Mouse (Mus musculus): Measurements from ENCODE around the gene Clca3b.
"Not testable (repeated sequence)": the region's sequence is repeated elsewhere in the genome, so short reads cannot be mapped to it uniquely, and the experiment has no call there.

The Clca3b gene

DNA sequence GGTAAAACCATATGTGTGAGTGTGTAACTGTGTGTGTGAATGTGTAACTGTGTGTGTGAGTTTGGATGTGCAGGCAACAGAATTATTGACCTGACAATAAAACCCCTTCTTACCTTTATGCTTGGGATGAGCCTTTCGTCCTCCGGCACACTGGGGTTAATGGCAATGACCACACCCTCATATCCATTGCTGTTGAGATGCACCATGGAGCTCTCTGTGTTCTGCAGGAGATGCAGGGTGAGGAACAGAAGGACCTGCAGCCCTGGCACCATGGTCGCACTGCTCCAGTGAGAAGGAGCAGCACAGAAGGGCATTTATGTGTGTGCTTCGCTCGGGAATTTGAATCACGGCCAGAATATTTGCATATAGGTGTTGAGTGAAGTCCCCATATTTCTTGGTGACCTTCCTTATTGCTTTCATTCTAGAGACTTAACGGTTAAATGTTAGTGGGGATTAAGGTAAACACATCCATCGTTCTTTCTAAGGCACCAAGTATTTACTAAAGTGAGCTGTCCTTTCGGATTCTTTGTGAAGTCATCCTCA is at the start of gene Clca3b:
TSS of gene Clca3b (minus strand) at position 344 of the 543 bp plus-strand sequence.
- DNase-seq (ENCODE audit: low read depth, low spot score) = not testable (repeated sequence)

DNA sequence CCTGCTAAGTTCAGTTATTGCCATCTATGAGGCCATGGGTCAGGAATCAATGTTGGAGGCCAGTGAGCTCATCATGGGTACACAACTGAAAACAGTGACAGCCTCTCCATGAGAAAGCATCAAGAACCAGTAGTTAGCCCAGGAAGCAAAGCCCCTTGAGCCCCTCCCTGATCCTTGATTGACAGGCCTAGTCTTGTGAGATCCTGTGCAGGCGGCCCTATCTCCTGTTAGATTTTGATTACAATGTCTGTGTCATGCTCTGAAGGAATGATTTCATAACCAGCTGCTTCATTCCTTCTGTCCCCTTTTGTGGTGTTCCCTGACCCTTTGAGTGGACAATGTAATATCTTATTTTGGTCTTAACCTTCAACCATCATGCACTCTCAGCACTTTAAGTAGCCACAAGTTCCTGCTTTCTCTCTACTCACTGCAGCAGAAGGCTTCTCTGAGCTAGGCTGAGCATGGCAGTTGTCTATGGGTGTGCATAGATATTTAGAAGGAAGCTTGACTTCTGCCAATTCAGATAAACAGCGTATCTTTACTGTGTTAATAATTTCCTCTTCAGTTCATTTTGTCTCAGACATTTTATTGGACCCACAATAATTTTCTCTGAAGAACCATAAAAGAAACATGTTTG is 48.0 kb upstream of the Clca3b start:
- no peak for DNase-seq (ENCODE audit: low read depth, low spot score)

DNA sequence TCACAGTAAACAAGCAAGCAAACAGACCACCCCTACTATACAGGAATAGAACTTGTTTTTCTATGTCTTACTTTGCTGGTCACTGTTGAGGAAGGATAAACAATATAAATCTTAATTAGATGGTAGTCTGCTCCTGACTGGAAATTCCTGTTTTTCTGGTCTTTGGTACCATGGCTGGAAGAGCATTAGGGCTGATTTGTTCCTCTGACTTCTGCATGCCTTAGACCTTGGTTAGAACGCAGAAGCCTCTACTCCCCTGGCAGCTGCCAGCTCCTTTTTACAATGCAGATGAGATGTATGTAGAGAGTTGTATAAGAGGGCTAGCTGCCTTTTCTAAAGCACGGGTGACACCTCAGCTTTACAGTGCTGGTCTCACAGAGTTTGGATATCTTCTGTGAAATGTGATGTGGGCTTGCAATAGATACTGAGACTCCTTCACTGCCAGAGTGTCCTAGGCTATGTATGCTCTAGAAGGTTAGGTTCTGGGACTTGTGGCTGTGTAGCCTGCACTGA is 41.1 kb upstream of the Clca3b start:
- DNase-seq (ENCODE audit: low read depth, low spot score) = no peak

DNA sequence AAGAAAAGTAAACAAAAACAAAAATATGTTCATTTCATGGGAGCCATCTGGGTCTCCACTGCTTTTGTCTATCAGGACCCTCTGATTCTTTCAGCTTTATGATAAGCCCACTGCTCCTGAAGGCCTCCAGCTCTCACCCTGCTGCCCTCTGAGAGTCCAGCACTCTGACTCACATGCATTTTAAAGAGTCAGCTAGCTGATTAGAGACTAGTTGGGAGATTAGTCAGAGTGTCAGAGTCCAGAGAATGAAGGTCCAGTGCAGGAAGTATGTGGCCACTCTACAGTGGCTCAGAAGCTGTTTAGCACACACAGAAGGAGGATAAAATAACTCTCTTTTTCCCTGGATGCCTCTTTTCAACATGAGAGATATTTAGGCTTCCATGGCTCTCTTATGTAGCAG is 37.8 kb upstream of the Clca3b start:
- DNase-seq (ENCODE audit: low read depth, low spot score) = no peak

DNA sequence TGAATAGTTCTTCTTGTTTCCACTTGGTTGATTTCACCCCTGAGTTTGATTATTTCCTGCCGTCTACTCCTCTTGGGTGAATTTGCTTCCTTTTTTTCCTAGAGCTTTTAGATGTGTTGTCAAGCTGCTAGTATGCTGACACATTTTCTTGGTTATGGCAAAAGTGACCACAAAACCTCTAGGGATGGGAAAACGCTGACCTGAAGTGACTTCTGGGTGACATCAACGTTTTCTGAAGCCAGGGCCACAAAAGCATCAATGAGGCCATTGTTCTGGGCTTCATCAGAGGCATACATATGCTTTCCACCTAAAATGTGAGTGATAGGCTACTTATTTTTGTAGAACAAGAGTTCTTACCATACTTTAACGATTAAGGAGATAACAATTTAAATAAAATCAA is 22.9 kb upstream of the Clca3b start:
- DNase-seq (ENCODE audit: low read depth, low spot score) = not testable (repeated sequence)

DNA sequence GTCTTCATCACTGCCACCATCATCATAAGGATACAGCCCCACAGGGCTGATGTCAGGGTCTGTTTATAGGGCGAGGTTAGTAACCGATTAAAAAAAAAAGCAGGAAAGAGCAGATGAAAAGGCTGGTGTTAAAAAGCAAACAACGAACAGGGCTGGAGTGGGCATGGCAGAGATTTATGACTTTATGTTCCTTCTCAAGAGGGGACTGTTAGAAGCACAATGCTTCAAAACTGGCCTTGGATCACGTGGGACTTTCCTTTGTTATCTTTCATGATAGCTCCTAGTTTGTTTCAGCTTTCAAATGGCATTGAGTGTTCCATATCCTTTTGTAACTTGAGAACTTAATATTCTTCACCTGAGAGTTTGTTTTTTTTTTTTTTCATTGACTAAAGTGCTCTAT is 427 bp upstream of the Clca3b start:
- DNase-seq (ENCODE audit: low read depth, low spot score) = no peak

DNA sequence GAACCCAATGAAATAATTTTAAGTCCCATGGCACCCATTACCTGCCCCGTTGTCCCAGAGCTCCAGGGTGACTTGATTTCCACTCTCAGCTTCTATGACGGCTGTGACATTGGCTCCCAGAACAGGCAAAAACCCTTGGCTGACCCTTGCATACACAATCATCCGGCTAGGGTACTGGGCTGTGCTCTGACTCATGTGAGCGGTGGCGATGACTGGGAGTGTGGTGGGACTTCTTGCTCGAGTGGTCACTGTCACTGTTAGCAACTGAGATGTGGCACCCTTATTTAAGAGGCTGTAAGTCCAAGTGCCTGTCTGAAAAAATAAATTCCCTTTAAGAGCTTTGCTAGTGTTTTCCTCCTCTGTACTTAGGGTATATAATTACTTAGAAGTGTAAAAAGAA is 21.9 kb downstream of the Clca3b start:
- DNase-seq (ENCODE audit: low read depth, low spot score) = no peak

DNA sequence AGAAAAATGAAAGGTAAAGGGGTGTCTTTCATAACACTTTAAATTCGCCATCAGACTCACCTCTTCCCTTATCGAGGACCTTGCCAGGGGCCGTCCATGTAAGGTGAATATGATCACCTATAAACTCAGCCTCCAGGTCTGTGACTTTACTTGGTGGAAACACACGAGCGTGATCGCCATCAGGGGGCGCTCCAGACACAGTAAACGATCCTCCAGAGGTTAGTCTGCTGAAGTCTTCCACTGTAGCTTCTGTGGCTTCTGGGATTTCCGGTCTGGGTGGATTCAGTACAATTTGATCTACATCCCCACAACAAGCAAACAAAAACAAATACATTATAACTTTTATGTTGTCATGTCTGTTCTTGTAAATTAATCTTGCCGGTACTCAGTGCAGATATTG is 24.0 kb downstream of the Clca3b start:
- peak; percentile 87 for DNase-seq (ENCODE audit: low read depth, low spot score)

DNA sequence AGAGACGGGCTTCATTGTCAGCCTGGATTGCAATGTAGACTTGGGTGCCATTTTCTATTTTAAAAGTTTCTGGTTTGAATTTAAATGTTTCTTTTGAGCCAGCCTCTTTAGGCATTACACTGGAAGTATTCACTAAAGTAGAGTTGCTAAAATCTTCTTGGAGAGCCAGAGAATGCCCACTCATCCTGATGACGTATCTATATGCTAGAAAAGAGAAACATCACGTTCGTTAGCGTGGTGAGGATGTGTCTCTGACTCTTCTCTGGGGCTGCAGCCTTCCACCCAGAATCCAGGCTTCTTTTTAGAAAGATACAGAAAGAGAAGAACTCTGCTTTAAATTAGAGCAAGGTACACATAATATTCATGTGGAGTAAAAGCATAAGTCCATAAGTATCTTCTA is 25.8 kb downstream of the Clca3b start:
- DNase-seq (ENCODE audit: low read depth, low spot score) = no peak

DNA sequence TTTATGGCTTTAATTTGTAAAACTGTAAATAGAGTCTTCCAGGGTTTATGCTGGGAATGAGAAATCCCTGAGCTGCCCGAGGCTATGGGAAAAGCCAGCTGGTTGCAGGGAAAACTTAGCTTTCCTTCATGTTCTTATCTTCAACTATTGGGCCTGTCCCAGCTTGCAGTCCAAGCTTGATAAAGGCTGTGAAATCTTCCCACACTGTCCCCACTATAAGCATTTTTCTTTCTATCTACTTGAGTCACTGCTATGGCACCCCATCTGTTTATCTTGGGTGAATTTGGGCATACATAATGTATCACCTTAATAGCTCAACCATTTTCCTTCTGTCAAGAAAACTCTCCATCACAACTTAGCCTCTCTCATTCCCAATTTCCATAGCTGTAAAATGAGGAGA is 28.5 kb downstream of the Clca3b start:
- DNase-seq (ENCODE audit: low read depth, low spot score) = no peak

DNA sequence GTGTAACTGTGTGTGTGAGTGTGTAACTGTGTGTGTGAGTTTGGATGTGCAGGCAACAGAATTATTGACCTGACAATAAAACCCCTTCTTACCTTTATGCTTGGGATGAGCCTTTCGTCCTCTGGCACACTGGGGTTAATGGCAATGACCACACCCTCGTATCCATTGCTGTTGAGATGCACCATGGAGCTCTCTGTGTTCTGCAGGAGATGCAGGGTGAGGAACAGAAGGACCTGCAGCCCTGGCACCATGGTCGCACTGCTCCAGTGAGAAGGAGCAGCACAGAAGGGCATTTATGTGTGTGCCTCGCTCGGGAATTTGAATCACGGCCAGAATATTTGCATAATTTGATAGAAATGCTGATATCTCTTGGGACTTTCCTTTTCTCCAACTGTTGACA is 29.9 kb downstream of the Clca3b start, which contains the start of gene Clca3a2:
TSS of gene Clca3a2 (minus strand) at position 276 of the 400 bp plus-strand sequence.
- not testable (repeated sequence) for DNase-seq (ENCODE audit: low read depth, low spot score)

DNA sequence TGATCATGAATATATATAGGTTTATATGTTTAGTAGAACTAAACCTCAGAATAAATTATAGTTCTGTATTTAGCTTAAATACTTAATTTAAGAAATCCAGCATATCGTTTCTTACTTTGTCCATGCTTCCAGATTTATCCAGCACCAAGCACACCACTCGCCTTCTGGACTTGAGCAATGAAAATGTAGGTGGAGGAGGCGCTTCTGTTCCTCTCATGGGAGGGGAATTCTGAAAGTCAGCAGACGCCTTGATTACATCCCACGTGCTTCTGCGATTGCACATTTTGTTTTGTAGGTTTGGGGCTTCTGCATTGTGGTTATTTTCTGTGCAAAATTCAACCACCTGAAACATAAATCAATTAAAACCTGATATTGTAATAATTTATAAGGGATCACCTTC is 35.8 kb downstream of the Clca3b start:
- not testable (repeated sequence) for DNase-seq (ENCODE audit: low read depth, low spot score)

DNA sequence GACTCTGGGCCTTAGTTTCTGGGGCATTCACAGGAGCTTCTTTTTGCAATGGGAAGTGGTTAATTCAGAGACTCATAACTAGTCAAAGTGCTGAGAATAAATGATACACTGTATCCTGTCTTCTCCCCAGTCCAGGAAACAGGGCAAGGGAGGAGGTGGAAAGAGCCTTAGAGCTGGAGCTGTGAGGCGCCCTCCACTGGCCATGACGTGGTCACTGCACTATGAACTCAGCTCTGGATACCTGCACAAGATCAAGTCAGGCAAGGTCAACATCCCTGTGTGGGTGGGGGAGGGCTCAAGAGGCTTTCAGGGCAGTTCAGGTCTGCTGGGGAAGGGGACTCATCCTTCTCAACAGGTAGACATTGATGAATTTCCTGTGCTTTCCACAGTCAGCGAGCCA is 37.3 kb downstream of the Clca3b start:
- peak; percentile 26 for DNase-seq (ENCODE audit: low read depth, low spot score)

DNA sequence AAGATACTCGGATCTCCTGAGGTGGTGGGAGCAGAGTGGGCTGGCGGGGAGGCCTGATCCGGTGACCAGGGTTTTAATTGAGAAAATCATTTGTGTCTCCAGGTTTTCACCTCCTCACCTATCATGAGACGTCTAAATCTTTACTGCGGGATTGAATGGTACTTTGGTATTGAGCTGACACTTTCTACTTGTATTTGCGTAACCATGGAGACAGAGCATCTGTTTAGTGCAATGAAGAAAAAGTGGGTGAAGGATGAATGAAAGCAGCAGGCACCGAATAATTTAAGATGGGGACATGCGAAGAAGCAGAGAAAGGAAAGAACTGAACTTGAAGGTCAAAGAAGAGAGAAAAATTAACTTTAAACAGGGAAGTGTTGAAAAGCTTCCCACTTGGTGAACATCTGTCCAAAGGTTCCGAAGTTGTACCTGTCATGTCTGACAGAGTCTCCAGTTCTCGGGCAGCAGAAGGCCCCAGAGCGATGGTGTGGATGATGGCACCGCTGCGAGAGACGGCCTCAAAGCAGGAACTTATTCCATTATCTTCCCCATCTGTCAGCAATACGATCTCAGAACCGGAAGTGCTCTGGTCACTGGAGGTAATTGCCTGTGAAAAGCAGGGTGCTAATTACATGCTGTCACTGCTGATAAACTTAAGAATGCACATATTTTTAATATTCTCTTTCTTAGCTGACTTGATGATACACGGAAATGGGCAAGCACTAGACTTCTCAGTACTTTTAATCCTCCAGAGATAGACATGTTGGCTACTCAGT is 40.8 kb downstream of the Clca3b start:
- not testable (repeated sequence) for DNase-seq (ENCODE audit: low read depth, low spot score)

DNA sequence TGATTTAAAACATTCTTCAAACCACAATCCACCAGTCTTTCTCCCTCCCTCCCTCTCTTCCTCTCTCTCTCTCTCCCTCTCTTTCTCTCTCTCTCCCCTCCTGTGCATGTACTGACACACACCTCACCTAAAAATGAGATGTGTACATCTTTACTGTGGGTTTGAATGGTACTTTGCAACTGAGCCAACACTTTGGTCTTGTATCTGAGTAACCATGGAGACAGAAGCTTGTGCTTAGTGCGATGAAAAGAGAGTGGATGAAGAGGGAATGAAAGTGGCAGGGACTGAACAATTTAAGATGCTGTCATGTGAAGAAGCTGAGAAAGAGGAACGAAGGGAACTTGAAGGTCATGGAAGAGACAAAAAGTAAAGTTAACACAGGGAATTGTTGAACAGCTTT is 42.5 kb downstream of the Clca3b start:
- DNase-seq (ENCODE audit: low read depth, low spot score) = not testable (repeated sequence)

DNA sequence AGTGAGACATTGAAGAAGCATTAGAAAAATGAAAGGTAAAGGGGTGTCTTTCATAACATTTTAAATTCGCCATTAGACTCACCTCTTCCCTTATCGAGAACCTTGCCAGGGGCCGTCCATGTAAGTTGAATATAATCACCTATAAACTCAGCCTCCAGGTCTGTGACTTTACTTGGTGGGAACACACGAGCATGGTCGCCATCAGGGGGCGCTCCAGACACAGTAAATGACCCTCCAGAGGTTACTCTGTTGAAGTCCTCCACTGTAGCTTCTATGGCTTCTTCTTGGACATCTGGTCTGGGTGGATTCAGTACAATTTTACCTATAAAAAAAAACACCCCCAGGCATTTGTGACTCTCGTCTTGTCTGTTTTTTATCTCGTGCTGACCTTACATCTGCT is 47.3 kb downstream of the Clca3b start:
- DNase-seq (ENCODE audit: low read depth, low spot score) = peak; percentile 73

DNA sequence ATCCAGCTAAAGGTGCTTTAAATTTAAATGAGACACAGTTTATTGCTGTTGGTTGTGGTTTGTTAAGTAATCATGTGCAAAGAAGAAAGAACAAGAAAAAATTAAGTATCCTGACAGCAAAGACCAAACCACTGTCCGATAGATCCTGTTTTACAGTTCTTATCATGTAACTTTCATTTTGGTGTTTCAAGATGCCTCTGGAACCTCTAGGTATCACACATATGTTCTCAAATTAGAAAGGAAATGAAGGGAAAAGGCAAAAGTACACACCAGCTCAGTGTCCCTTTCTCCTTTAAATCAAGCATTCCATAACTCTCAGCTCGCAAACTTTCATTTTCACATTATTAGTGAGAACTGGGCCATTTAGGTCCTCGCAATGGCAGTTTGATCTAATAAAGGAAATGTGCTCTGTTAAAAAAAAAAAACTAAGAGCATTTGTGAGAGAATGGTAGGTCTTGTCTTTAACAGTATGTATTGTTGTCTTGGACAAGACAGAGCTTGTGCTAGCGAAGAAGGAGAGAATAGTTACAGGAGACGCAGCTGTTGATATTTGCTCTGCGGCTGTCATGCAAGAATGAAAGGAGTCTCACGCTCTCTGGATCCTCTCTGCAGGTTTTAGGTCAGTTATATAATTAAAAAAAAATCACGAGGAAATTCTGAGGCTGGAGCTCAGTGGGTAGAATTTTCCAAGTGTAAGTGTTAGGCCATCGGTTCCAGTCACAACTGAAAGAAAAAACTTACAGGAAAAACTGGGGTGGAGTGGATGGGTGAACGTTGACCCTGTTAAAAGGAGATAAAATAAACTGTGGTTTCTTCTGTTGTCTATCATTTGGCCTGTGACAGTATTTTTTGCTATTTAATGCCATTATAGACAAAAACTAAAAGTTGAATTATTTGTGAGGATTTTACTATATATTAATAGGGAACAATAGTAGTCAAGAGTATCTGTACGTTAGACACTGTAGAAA is 63.7 kb downstream of the Clca3b start:
- no peak for DNase-seq (ENCODE audit: low read depth, low spot score)

All from ZHBTc4 (cell line).